9 mouse cellular contexts compared by ENCODE assay signal in genomic region chr19:4877785-4878184, GRCm38 (mm10). TPM values are rescaled to one million over a fixed set of nuclear protein-coding genes. Genes with fewer than 3 reads are reported as not detected.
DNase-seq lines count a peak whose midpoint lies in the region; ATAC-seq and TF ChIP-seq lines count a peak whose summit lies in the region.
"Had no signal": no experiment of that assay in that cellular context is flagged by ENCODE, and none has a peak within 500 bp of the region (broad histone marks: within the 10 kb centered on the region; RNA-seq: fewer than 3 reads in every experiment).

Gene Actn3 (minus strand): TSS chr19:4877909.

- TF ChIP-seq CTCF in testis, adult 2 months (IDR thresholded peaks at IDR 0.05; ENCODE audit: control insufficient read depth, insufficient read depth, insufficient replicate concordance, low read depth, low read length), result no peak
- no peak for TF ChIP-seq CTCF in hindbrain, postnatal 0 days (IDR thresholded peaks at IDR 0.05; ENCODE audit: low read depth)

- no peaks in the 10 kb centered on the region for H3K36me3 ChIP-seq in testis, adult 2 months (ENCODE audit: control insufficient read depth, insufficient read depth, low read length)
- H3K36me3 ChIP-seq in hindbrain, postnatal 0 days (ENCODE audit: insufficient read depth, low read length), result no peaks in the 10 kb centered on the region; the same call in 1 of the 2 replicates
- H3K36me3 ChIP-seq in liver, embryonic 16.5 days (ENCODE audit: control insufficient read depth, insufficient read depth), result no peaks in the 10 kb centered on the region; the same call in 1 of the 2 replicates

- WGBS in hindbrain, postnatal 0 days, result 5% methylated on average over 17 of the region's 17 CpGs
- 6% methylated on average over 17 of the region's 17 CpGs for WGBS in liver, embryonic 16.5 days (ENCODE audit: insufficient replicate concordance)

- peak within 1 kb of the TSS; percentile 83 for H3K4me2 ChIP-seq in hindbrain, postnatal 0 days (ENCODE audit: low read depth, low read length)
- peak within 1 kb of the TSS; percentile 90 for H3K4me2 ChIP-seq in liver, embryonic 16.5 days (ENCODE audit: low read depth, low read length)

- ATAC-seq in hindbrain, postnatal 0 days, result no peak
- ATAC-seq in liver, embryonic 16.5 days (ENCODE audit: low read depth), result no peak

- H3K27ac ChIP-seq in testis, adult 2 months (ENCODE audit: control insufficient read depth, insufficient read depth, low read depth, low read length), result peak within 1 kb of the TSS; percentile 77
- H3K27ac ChIP-seq in hindbrain, postnatal 0 days, result peak within 1 kb of the TSS; percentile 83
- H3K27ac ChIP-seq in liver, embryonic 16.5 days (ENCODE audit: low read length), result peak within 1 kb of the TSS; percentile 81

- peak within 1 kb of the TSS; percentile 99 for H3K4me3 ChIP-seq in testis, adult 2 months (ENCODE audit: control insufficient read depth, low read depth, low read length)
- H3K4me3 ChIP-seq in hindbrain, postnatal 0 days (ENCODE audit: low read length), result peak within 1 kb of the TSS; percentile 77
- H3K4me3 ChIP-seq in liver, embryonic 16.5 days (ENCODE audit: low read depth, low read length), result peak within 1 kb of the TSS; percentile 79

- no peak for TF ChIP-seq POLR2A in testis, adult 2 months (IDR thresholded peaks at IDR 0.05; ENCODE audit: control insufficient read depth, low read depth, low read length)

- no peak for DNase-seq in testis, postnatal 10 days (ENCODE audit: low spot score)
- DNase-seq in gastrocnemius, postnatal 14 days, result peak; percentile 74
- no peak for DNase-seq in hindbrain, postnatal 0 days (ENCODE audit: low spot score)
- DNase-seq in ovary, postnatal 10 days (ENCODE audit: low spot score), result peak; percentile 20
- DNase-seq in frontal cortex, postnatal 14 days (ENCODE audit: low spot score in 2 of 2), result no peak
- no peak for DNase-seq in right cerebral cortex, postnatal 36 days (ENCODE audit: low spot score in 2 of 2)

- H3K9me3 ChIP-seq in hindbrain, postnatal 0 days (ENCODE audit: low read length), result no peaks in the 10 kb centered on the region
- no peaks in the 10 kb centered on the region for H3K9me3 ChIP-seq in liver, embryonic 16.5 days (replicated peaks; ENCODE audit: control insufficient read depth, low read length)

- peak within 1 kb of the TSS; percentile 86 for H3K9ac ChIP-seq in hindbrain, postnatal 0 days (replicated peaks; ENCODE audit: low read length)
- H3K9ac ChIP-seq in liver, embryonic 16.5 days (ENCODE audit: low read depth, low read length), result peak within 1 kb of the TSS; percentile 93

- H3K4me1 ChIP-seq in testis, adult 2 months (ENCODE audit: control insufficient read depth, insufficient read depth, low read length), result peaks cover 10% of the 10 kb centered on the region
- H3K4me1 ChIP-seq in hindbrain, postnatal 0 days (ENCODE audit: insufficient read depth, low read length), result peaks cover 8% of the 10 kb centered on the region; the same call in 1 of the 2 replicates
- H3K4me1 ChIP-seq in liver, embryonic 16.5 days (ENCODE audit: control insufficient read depth, low read depth, low read length), result peaks cover 26% of the 10 kb centered on the region

- H3K27me3 ChIP-seq in testis, adult 2 months (ENCODE audit: control insufficient read depth, insufficient read depth, low read length), result no peaks in the 10 kb centered on the region
- H3K27me3 ChIP-seq in hindbrain, postnatal 0 days (ENCODE audit: insufficient read depth, low read length), result no peaks in the 10 kb centered on the region
- no peaks in the 10 kb centered on the region; the same call in 1 of the 2 replicates for H3K27me3 ChIP-seq in liver, embryonic 16.5 days (ENCODE audit: control insufficient read depth, insufficient read depth, low read depth, low read length)

- intact Hi-C loops in gastrocnemius, postnatal 14 days (cut with DNase I; ENCODE audit: low total_unique reads), result no loop called here

RNA-seq across cellular contexts. Expression of gene Actn3, which starts in this region (rescaled TPM):
- 8.6 and 8.9 TPM in 2 replicates for polyA plus RNA-seq in testis, adult 2 months (2012; rRNA removed)
- 1,000 to 10,000 TPM; 5,946 to 6,289 TPM for total RNA-seq in gastrocnemius, postnatal 14 days (2021)
- 6.8 and 8.4 TPM in 2 replicates for total RNA-seq in hindbrain, postnatal 0 days (2014; rRNA removed)
- polyA plus RNA-seq in hindbrain, postnatal 0 days (2015; fragmentation: Nextera tagmentation; extraction: Ambion mirVana), result 3.8 and 3.9 TPM in 2 replicates
- polyA plus RNA-seq in liver, embryonic 16.5 days (2015; fragmentation: Nextera tagmentation; extraction: Ambion mirVana), result 0.65 and 1.3 TPM in 2 replicates
- total RNA-seq: neutrophil, adult 5-6 weeks had no signal

Comparison
In these comparisons a context has a peak if more than half of its experiments do, and no peak if none do; other contexts are left out.
1. RNA of gene Actn3 (total RNA-seq): 5,946 to 6,289 TPM in gastrocnemius, postnatal 14 days; 6.8 to 8.4 TPM in hindbrain, postnatal 0 days; every median in the first group is over 100 times any median in the second.
2. DNase-seq: peak in gastrocnemius, postnatal 14 days (single experiment) and ovary, postnatal 10 days (single experiment); none in testis, postnatal 10 days (single experiment), hindbrain, postnatal 0 days (single experiment), frontal cortex, postnatal 14 days (0 of 2) and right cerebral cortex, postnatal 36 days (0 of 2).
3. Peak in every context shown above with its lines, with median percentiles within 50 percentile points of each other: H3K27ac ChIP-seq and H3K4me3 ChIP-seq.